Mouse (Mus musculus): ENCODE measurements around the gene Filip1l.

DNA sequence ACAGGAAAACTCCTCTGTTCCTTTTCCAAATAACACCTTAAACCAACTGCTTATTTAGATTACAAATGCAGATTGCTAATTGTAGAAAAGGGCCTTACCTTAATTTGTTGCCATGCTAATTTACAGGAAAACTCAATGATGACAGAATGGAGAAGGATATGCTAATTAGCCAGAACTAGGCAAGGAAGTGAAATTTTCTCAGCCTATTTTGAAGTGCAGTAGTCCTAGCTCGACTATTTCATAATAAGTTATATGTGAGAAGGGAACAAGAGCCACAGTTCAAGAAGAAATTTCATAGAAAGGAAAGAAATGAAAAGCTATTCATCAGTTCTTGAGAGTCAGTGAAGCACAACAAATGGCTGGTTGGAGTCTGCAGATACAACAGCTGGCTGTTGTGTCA is 193.5 kb downstream of the Filip1l start:
- no peak for TF ChIP-seq HCFC1 (IDR thresholded peaks at IDR 0.05; ENCODE audit: borderline replicate concordance, insufficient read depth, low read length)
- no peak for TF ChIP-seq ZC3H11A (IDR thresholded peaks at IDR 0.05; ENCODE audit: borderline replicate concordance, low read depth, low read length)
